In genomic region chr5:39050512-39050911, GRCm38 (mm10) we compare ENCODE assay signal across 21 mouse cellular contexts.
DNase-seq lines count a peak whose midpoint lies in the region; ATAC-seq and TF ChIP-seq lines count a peak whose summit lies in the region.
"Had no signal": no experiment of that assay in that cellular context is flagged by ENCODE, and none has a peak within 500 bp of the region (broad histone marks: within the 10 kb centered on the region; RNA-seq: fewer than 3 reads in every experiment).

No protein-coding gene starts in this region.

- H3K27me3 ChIP-seq in Patski, result no peaks in the 10 kb centered on the region
- H3K27me3 ChIP-seq in heart, embryonic 12.5 days (replicated peaks), result no peaks in the 10 kb centered on the region
- H3K27me3 ChIP-seq: embryonic facial prominence, embryonic 12.5 days; forebrain, embryonic 12.5 days had no signal

- H3K9me3 ChIP-seq in heart, embryonic 12.5 days (replicated peaks), result peaks cover 4% of the 10 kb centered on the region; the same call in 1 of the 2 replicates
- H3K9me3 ChIP-seq: embryonic facial prominence, embryonic 10.5 days; embryonic facial prominence, embryonic 12.5 days; forebrain, embryonic 10.5 days; forebrain, embryonic 12.5 days had no signal

- POLR2A ChIA-PET in Patski (lab: Charles Lee), result no interaction called here

- no peak overlapping the region for H3K9ac ChIP-seq in heart, embryonic 12.5 days
- H3K9ac ChIP-seq: embryonic facial prominence, embryonic 12.5 days; forebrain, embryonic 12.5 days had no signal

- no peaks in the 10 kb centered on the region for H3K4me1 ChIP-seq in heart, embryonic 12.5 days (replicated peaks)
- H3K4me1 ChIP-seq: embryonic facial prominence, embryonic 10.5 days; embryonic facial prominence, embryonic 12.5 days; forebrain, embryonic 10.5 days; forebrain, embryonic 12.5 days had no signal

- CTCF ChIA-PET in Patski (lab: Charles Lee), result no interaction called here

- H3K4me3 ChIP-seq in heart, embryonic 12.5 days, result no peak overlapping the region
- H3K4me3 ChIP-seq: embryonic facial prominence, embryonic 10.5 days; embryonic facial prominence, embryonic 12.5 days; forebrain, embryonic 10.5 days; forebrain, embryonic 12.5 days; gastrocnemius, adult 2 months had no signal

- no peak overlapping the region for H3K4me2 ChIP-seq in heart, embryonic 12.5 days
- H3K4me2 ChIP-seq: embryonic facial prominence, embryonic 12.5 days; forebrain, embryonic 12.5 days had no signal

- no peak overlapping the region for H3K27ac ChIP-seq in heart, embryonic 12.5 days (ENCODE audit: poor library complexity, severe bottlenecking)
- H3K27ac ChIP-seq: embryonic facial prominence, embryonic 10.5 days; embryonic facial prominence, embryonic 12.5 days; forebrain, embryonic 10.5 days; forebrain, embryonic 12.5 days; gastrocnemius, adult 2 months had no signal

- DNase-seq in adrenal gland, adult 8-10 months, result peak; percentile 19
- no peak for DNase-seq in adrenal gland, postnatal 4 days (ENCODE audit: low spot score in 2 of 2)
- DNase-seq in adrenal gland, postnatal 36 days, result peak; percentile 31 to 35
- DNase-seq in adrenal gland, adult 18-20 months (ENCODE audit: low spot score in 2 of 2), result no peak
- DNase-seq in Muller cell, postnatal 12 days (ENCODE audit: inconsistent ontology term), result peak; percentile 61
- DNase-seq in Patski (ENCODE audit: low read depth, low spot score), result no peak
- no peak for DNase-seq in embryo, embryonic 10.5 days (ENCODE audit: low spot score)
- DNase-seq: cerebellum, adult 11 months; cerebellum, adult 18-20 months; cerebellum, adult 8-10 months; cerebellum, adult 9-11 months; cerebellum, postnatal 14 days; cerebellum, postnatal 36 days; gastrocnemius, adult 2 months had no signal

- peak; percentile 78 for ATAC-seq in Patski
- no peak for ATAC-seq in heart, embryonic 12.5 days (ENCODE audit: insufficient number of reproducible peaks, low FRiP score)
- ATAC-seq: forebrain, embryonic 14.5 days; forebrain, embryonic 16.5 days had no signal

- in situ Hi-C loops in Patski (cut with MboI; ENCODE audit: low pct_unique_long_range_greater_than_20kb), result loop anchor here (10.0 kb wide), 1 partner anchor 594 kb away; no protein-coding TSS in a partner anchor

- H3K36me3 ChIP-seq in heart, embryonic 12.5 days, result no peaks in the 10 kb centered on the region
- H3K36me3 ChIP-seq: embryonic facial prominence, embryonic 10.5 days; embryonic facial prominence, embryonic 12.5 days; forebrain, embryonic 10.5 days; forebrain, embryonic 12.5 days had no signal

- WGBS in heart, embryonic 12.5 days, result 78% methylated on average over 3 of the region's 3 CpGs

- TF ChIP-seq CTCF in Patski (IDR thresholded peaks at IDR 0.05), result no peak

Comparison
In these comparisons a context has a peak if more than half of its experiments do, and no peak if none do; other contexts are left out.
1. DNase-seq: peak in adrenal gland, adult 8-10 months (single experiment), adrenal gland, postnatal 36 days (2 of 2) and Muller cell, postnatal 12 days (single experiment); none in adrenal gland, postnatal 4 days (0 of 2), adrenal gland, adult 18-20 months (0 of 2), Patski (single experiment) and embryo, embryonic 10.5 days (single experiment).